Mouse (Mus musculus) heart, embryonic 11.5 days (tissue): ENCODE measurements around the gene Klhl29. TPM values are rescaled to one million over a fixed set of nuclear protein-coding genes. Genes with fewer than 3 reads are reported as not detected.

Source experiments
- ATAC-seq: fragments of 200-750 bp; cut with Nextera tagmentation; replicated peaks from 2 replicates; pipeline ENCODE4 v1.8.0; 2017; ENCODE audit warnings: moderate library complexity; ENCODE audit not compliant: insufficient number of reproducible peaks, low FRiP score, low TSS enrichment
- H3K27ac ChIP-seq: fragments of 300-500 bp; sonication (generic); 2 replicates; pipeline ENCODE4 v1.5.1; 2014; ENCODE audit warnings: mild to moderate bottlenecking, low read depth, low read length
- H3K27me3 ChIP-seq: fragments of 300-500 bp; sonication (generic); 2 replicates; pipeline ENCODE4 v1.6.1; 2014; ENCODE audit warnings: mild to moderate bottlenecking, low read length, mixed read lengths; ENCODE audit not compliant: control insufficient read depth, insufficient read depth
- H3K36me3 ChIP-seq: fragments of 300-500 bp; sonication (generic); 2 replicates; pipeline ENCODE4 v1.6.1; 2014; ENCODE audit warnings: mild to moderate bottlenecking, low read length, moderate library complexity, mixed read lengths; ENCODE audit not compliant: control insufficient read depth, insufficient read depth
- H3K4me1 ChIP-seq: fragments of 300-500 bp; sonication (generic); 2 replicates; pipeline ENCODE4 v1.6.1; 2014; ENCODE audit warnings: low read length; ENCODE audit not compliant: control insufficient read depth, insufficient read depth
- H3K4me2 ChIP-seq: fragments of 300-500 bp; sonication (generic); 2 replicates; pipeline ENCODE4 v1.6.1; 2014; ENCODE audit warnings: mild to moderate bottlenecking, moderate library complexity
- H3K4me3 ChIP-seq: fragments of 300-500 bp; sonication (generic); 2 replicates; pipeline ENCODE4 v1.5.1; 2014; ENCODE audit warnings: low read depth, low read length
- H3K9ac ChIP-seq: fragments of 300-500 bp; sonication (generic); 2 replicates; pipeline ENCODE4 v1.6.1; 2014; ENCODE audit warnings: mild to moderate bottlenecking, low read depth, low read length, moderate library complexity
- H3K9me3 ChIP-seq: fragments of 300-500 bp; sonication (generic); replicated peaks from 2 replicates; pipeline ENCODE4 v1.6.1; 2016; ENCODE audit warnings: low read length; ENCODE audit not compliant: control insufficient read depth
- WGBS: fragments of 180-500 bp; shearing (Covaris S2); extraction: QIAGEN DNeasy Blood & Tissue Kit; methylation state at CpG from one replicate; pipeline ENCODE4 v1.1.7; 2014; ENCODE audit not compliant: insufficient replicate concordance; 5-methylcytosine and 5-hydroxymethylcytosine counted together
- polyA plus RNA-seq: library from polyadenylated mRNA; unstranded; fragments of >200 nt; fragmentation: Nextera tagmentation; extraction: Ambion mirVana; gene quantifications from 2 replicates; pipeline ENCODE4 v1.2.1, GENCODE M21; 2014

Klhl29 gene
- polyA plus RNA-seq, 1 experiment from 2014 or later, result 0.67 TPM

DNA sequence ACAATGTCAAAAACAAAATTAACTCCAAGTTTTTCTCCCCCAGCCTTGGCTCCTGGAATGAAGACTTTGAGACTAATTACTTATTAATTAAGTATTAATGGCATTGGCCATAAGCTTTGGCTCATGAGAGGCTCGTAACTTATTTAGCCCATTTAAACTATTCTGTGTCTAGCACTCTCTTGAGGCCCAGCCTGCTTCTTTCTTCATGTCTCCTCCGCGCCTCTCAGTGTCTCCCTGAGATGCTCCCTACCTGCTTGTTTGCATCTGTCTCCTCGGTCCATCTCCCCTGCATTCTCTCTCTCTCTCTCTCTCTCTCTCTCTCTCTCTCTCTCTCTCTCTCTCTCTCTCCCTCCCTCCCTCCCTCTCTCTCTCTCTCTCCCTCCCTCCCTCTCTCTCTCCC lies 294.0 kb downstream of the Klhl29 start:
- no peaks in the 10 kb centered on the region for H3K9me3 ChIP-seq
- H3K9ac ChIP-seq, result no peak overlapping the region
- 90% methylated on average over 4 of the region's 4 CpGs for WGBS
- no peak for ATAC-seq
- no peaks in the 10 kb centered on the region for H3K27me3 ChIP-seq
- H3K36me3 ChIP-seq, result no peaks in the 10 kb centered on the region
- no peaks in the 10 kb centered on the region for H3K4me1 ChIP-seq
- H3K27ac ChIP-seq, result no peak overlapping the region
- no peak overlapping the region for H3K4me2 ChIP-seq
- H3K4me3 ChIP-seq, result no peak overlapping the region

DNA sequence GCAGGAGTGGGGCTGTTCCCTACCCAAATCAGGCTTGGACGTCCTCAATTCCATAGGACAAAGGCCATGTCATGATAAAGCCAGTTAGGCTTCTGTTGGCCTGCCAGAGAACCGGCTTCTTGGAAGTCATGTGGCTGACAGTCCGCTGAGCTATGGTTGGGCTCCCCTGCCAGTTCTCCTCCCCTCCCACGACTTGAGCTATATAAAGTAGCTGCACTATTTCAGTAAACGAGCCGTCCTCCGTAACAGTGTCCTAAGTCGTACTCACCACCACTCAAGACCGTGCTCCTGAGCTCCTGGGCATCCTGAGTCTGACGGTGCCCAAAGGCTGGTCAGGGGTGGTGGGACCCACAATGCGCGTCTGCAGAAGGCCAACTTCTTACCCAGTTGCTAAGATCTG lies 302.3 kb downstream of the Klhl29 start:
- H3K27ac ChIP-seq, result no peak overlapping the region
- H3K4me3 ChIP-seq, result no peak overlapping the region
- no peaks in the 10 kb centered on the region for H3K9me3 ChIP-seq
- no peak for ATAC-seq
- H3K4me2 ChIP-seq, result no peak overlapping the region
- no peaks in the 10 kb centered on the region for H3K27me3 ChIP-seq
- H3K4me1 ChIP-seq, result no peaks in the 10 kb centered on the region; the same call in 1 of the 2 replicates
- 60% methylated on average over 12 of the region's 12 CpGs for WGBS
- no peaks in the 10 kb centered on the region for H3K36me3 ChIP-seq
- no peak overlapping the region for H3K9ac ChIP-seq

DNA sequence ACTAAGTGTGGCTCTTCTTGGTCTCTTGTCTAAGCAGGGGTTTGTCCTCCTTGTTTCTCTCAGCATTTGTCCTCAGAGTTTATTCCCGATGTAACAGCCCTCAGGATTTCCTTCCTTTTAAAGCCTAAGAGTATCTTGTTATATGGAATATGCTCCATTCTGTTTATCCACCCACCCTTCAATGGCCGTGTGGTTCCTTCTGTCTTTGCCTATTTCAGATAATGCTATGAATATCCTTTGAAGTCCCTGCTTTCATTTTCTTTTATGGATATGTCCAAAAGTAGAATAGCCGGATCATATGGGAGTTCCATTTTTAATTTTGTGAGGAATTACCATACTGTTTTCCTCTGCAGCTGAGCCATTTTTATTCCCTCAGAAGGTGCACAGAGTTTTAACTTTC lies 305.4 kb downstream of the Klhl29 start:
- Histone ChIP-seq H3K4me3 (no peak overlapping the region), H3K9ac (no peak overlapping the region), H3K36me3 (no peaks in the 10 kb centered on the region), H3K4me2 (no peak overlapping the region), H3K27ac (no peak overlapping the region), H3K4me1 (no peaks in the 10 kb centered on the region; the same call in 1 of the 2 replicates), H3K27me3 (no peaks in the 10 kb centered on the region), H3K9me3 (no peaks in the 10 kb centered on the region)
- WGBS, result 81% methylated on average over 3 of the region's 3 CpGs
- ATAC-seq, result no peak

DNA sequence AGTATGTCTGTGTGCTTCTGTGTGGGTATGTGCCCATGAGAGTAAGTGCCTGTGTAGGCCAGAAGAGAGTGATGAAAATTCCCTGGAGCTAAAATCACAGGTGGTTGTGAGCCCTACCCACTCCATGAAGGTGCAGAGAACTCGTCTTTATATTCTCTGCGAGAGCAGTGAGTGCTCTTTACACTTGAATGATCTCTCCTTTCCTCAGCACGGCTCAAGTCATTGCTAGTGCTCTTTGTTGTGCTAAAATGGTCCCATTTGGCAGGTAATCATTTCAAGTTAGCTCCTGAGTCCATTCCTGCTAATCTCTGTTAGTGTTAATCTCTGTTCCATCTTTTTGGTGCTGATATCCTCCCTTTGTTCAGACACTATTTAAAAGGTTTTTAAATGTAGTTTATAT lies 307.9 kb downstream of the Klhl29 start:
- Histone ChIP-seq H3K27ac (no peak overlapping the region), H3K4me1 (no peaks in the 10 kb centered on the region), H3K9me3 (no peaks in the 10 kb centered on the region), H3K27me3 (no peaks in the 10 kb centered on the region), H3K4me2 (no peak overlapping the region), H3K36me3 (no peaks in the 10 kb centered on the region), H3K4me3 (no peak overlapping the region), H3K9ac (no peak overlapping the region)
- no peak for ATAC-seq
- 41% methylated on average over 3 of the region's 3 CpGs for WGBS

DNA sequence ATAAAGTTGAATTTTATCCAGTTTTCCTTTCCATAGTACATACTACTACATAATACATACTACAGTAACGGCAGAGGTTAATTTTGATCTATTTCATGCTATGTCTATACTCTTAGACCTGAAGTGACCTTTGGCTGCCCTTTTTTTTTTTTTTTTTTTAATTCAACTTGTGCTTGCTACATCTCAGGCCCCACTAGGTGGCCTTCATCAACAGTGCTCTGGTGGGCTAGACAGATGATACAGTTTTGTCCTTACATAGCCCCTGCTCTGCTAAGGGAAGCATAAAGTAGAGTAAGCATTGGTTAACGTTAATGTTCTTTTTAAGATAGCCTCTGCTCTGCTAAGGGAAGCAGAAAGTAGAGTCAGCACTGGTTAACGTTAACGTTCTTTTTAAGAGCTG lies 327.4 kb downstream of the Klhl29 start:
- ATAC-seq, result no peak
- Histone ChIP-seq H3K27ac (no peak overlapping the region), H3K9me3 (peaks cover 3% of the 10 kb centered on the region), H3K27me3 (no peaks in the 10 kb centered on the region), H3K9ac (no peak overlapping the region), H3K4me3 (no peak overlapping the region), H3K36me3 (no peaks in the 10 kb centered on the region), H3K4me2 (no peak overlapping the region), H3K4me1 (no peaks in the 10 kb centered on the region)
- WGBS, result 93% methylated on average over 4 of the region's 4 CpGs

DNA sequence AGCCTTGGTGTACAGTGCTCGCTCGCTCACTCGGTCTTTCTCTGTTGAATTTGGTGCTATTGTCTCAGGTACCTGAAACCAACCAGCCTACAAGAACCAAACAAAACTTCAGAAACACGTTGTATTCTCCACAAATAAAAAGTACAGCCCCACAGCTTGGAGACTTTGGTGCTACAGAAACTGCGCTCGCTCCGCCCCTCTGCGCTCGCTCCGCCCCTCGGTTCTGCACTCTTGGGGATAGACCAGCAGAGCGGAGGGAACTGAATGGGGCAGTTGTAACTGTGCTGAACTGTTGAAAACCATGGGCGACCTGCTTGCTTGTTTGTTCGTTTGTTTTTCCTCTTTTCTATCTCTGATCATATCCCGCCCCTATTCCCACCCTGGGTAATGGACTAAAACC lies 331.3 kb downstream of the Klhl29 start:
- WGBS, result 87% methylated on average over 15 of the region's 15 CpGs
- Histone ChIP-seq H3K27me3 (no peaks in the 10 kb centered on the region), H3K4me3 (no peak overlapping the region), H3K9ac (no peak overlapping the region), H3K4me2 (no peak overlapping the region), H3K27ac (no peak overlapping the region), H3K4me1 (no peaks in the 10 kb centered on the region), H3K9me3 (no peaks in the 10 kb centered on the region), H3K36me3 (peaks cover 3% of the 10 kb centered on the region; the same call in 1 of the 2 replicates)
- ATAC-seq, result no peak

DNA sequence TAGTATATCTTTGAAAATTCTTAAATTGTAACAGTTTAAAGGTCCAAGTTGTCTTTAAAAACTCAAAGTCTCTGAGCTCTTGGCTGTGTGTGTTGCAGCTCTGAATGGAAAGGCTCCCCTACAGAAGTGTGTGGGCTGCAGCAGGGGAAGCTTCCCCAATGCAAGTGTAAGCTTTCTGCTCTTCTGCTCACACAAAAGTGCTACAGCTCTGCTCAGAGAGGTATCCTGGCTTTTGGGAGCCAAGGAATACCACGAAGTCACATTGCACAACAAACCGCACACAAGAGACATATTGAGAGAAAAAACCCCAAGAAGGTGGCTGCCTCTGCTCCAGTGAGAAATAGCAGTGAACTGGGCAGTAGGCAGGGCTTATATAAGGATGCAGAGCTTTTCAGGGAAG lies 337.5 kb downstream of the Klhl29 start:
- no peaks in the 10 kb centered on the region for H3K4me1 ChIP-seq
- H3K9ac ChIP-seq, result no peak overlapping the region
- no peaks in the 10 kb centered on the region for H3K9me3 ChIP-seq
- no peak overlapping the region for H3K4me3 ChIP-seq
- 92% methylated on average over 2 of the region's 2 CpGs for WGBS
- H3K4me2 ChIP-seq, result no peak overlapping the region
- H3K36me3 ChIP-seq, result peaks cover 3% of the 10 kb centered on the region; the same call in 1 of the 2 replicates
- no peak for ATAC-seq
- H3K27ac ChIP-seq, result no peak overlapping the region
- no peaks in the 10 kb centered on the region for H3K27me3 ChIP-seq

DNA sequence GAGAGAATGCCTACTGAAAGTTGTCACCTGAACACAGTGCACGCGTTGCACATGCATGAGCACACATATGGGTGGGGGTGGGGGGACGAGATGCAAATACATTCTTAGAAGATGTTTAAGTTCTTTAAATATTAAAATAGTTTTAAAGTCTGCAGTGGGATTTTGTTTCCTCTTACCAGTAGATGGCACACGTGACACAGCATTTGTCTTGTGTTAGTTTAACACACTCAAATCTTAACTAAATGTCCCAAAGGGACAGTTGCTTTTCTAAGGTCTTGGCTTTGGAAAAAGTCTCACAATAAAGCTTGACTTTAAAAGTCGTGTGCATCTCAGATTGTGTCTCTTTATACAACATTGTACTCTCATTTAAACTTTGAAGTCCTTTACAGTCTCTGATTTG lies 346.4 kb downstream of the Klhl29 start:
- 76% methylated on average over 5 of the region's 5 CpGs for WGBS
- H3K27me3 ChIP-seq, result no peaks in the 10 kb centered on the region
- no peak overlapping the region for H3K27ac ChIP-seq
- no peak overlapping the region for H3K9ac ChIP-seq
- no peaks in the 10 kb centered on the region for H3K9me3 ChIP-seq
- no peak overlapping the region for H3K4me3 ChIP-seq
- H3K4me2 ChIP-seq, result no peak overlapping the region
- no peaks in the 10 kb centered on the region for H3K4me1 ChIP-seq
- no peak for ATAC-seq
- H3K36me3 ChIP-seq, result peaks cover 18% of the 10 kb centered on the region
